Mouse (Mus musculus) lung, embryonic 14.5 days (tissue): Measurements from ENCODE around the gene Hand1. TPM values are rescaled to one million over a fixed set of nuclear protein-coding genes. Genes with fewer than 3 reads are reported as not detected.
A peak's percentile ranks its signal among the peaks of the same experiment; 100 is the strongest.

Source experiments
- ATAC-seq: fragments of 200-750 bp; cut with Nextera tagmentation; 2 replicates; pipeline ENCODE4 v1.8.0; 2017; ENCODE audit warnings: mild to moderate bottlenecking, moderate TSS enrichment, moderate library complexity; ENCODE audit not compliant: insufficient read depth
- DNase-seq: peaks from one replicate; pipeline ENCODE4 v3.0.0-alpha.2; 2015
- H3K27ac ChIP-seq: fragments of 300-500 bp; sonication (generic); 2 replicates; pipeline ENCODE4 v1.5.1; 2014; ENCODE audit warnings: low read depth, mild to moderate bottlenecking, moderate library complexity
- H3K27me3 ChIP-seq: fragments of 300-500 bp; sonication (generic); 2 replicates; pipeline ENCODE4 v1.6.1; 2014; ENCODE audit warnings: low read length, control low read depth; ENCODE audit not compliant: insufficient read depth
- H3K36me3 ChIP-seq: fragments of 300-500 bp; sonication (generic); 2 replicates; pipeline ENCODE4 v1.6.1; 2014; ENCODE audit warnings: control low read depth; ENCODE audit not compliant: insufficient read depth
- H3K4me1 ChIP-seq: fragments of 300-500 bp; sonication (generic); 2 replicates; pipeline ENCODE4 v1.6.1; 2014; ENCODE audit warnings: antibody characterized with exemption, control low read depth; ENCODE audit not compliant: insufficient read depth
- H3K4me2 ChIP-seq: fragments of 300-500 bp; sonication (generic); 2 replicates; pipeline ENCODE4 v1.6.1; 2014; ENCODE audit warnings: mild to moderate bottlenecking
- H3K4me3 ChIP-seq: fragments of 300-500 bp; sonication (generic); 2 replicates; pipeline ENCODE4 v1.5.1; 2014; ENCODE audit warnings: low read depth, low read length
- H3K9ac ChIP-seq: fragments of 300-500 bp; sonication (generic); 2 replicates; pipeline ENCODE4 v1.6.1; 2014
- H3K9me3 ChIP-seq: fragments of 300-500 bp; sonication (generic); 2 replicates; pipeline ENCODE4 v1.6.1; 2016; ENCODE audit warnings: low read depth, low read length, control low read depth
- CTCF ChIP-seq: IDR thresholded peaks from 2 replicates; pipeline ENCODE4 v1.5.1; 2016; ENCODE audit warnings: antibody characterized with exemption, low read depth
- WGBS: fragments of 180-500 bp; shearing (Covaris S2); extraction: QIAGEN DNeasy Blood & Tissue Kit; methylation state at CpG from one replicate; pipeline ENCODE4 v1.1.7; 2014; 5-methylcytosine and 5-hydroxymethylcytosine counted together
- polyA plus RNA-seq: library from polyadenylated mRNA; unstranded; fragments of >200 nt; fragmentation: Nextera tagmentation; extraction: Ambion mirVana; gene quantifications from 2 replicates; pipeline ENCODE4 v1.2.1, GENCODE M21; 2014

Gene Hand1
- polyA plus RNA-seq, 1 experiment from 2014 or later = not detected

DNA sequence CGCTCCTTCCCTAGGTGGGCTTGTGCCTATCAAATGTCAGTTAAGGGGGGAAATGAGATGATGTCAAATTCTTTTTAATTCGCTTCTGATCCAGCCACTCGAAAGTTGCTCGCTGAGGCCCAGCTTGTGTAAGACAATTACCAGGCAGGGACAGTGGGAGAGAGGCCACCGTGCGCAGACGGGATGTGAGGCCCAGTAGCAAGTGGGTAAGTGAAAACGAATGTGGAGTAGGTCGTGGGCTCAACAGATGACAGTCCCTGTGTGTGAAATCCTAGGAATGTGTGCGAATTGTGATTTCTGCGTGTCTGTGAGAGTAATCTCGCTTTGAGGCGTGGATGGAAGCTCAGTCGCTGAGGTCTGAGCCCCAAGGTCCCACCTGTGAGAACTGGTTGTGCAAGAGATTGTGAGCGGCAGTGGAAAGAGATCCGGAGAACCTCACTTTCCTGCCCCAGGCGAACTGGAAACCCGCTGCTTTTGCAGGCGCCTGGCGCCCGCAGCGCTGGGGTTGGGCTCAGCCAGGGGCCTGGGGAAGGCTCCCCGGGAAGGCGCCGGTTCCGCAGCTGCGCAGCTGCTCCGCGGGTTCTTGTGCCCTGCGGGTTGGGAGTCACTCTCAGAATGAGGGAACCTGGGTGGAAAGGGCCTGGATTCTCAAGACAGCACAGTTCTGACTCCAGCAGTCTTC, 819 bp upstream of the Hand1 start:
- no peak for TF ChIP-seq CTCF
- no peaks in the 10 kb centered on the region for H3K36me3 ChIP-seq
- H3K4me3 ChIP-seq = peak overlapping the region; percentile 4
- H3K4me2 ChIP-seq = no peak overlapping the region
- no peaks in the 10 kb centered on the region for H3K4me1 ChIP-seq
- peaks cover 98% of the 10 kb centered on the region for H3K27me3 ChIP-seq
- peak; percentile 63 for DNase-seq
- ATAC-seq = no peak
- WGBS = 3% methylated on average over 30 of the region's 30 CpGs
- no peak overlapping the region for H3K9ac ChIP-seq
- H3K27ac ChIP-seq = no peak overlapping the region
- H3K9me3 ChIP-seq = no peaks in the 10 kb centered on the region

- Histone ChIP-seq H3K4me3 (no peak overlapping the region), H3K9me3 (no peaks in the 10 kb centered on the region), H3K4me1 (0 out of 2 replicates have a peak, but pooled peaks cover 5% of the 10 kb centered on the region), H3K27ac (no peak overlapping the region), H3K27me3 (peaks cover 98% of the 10 kb centered on the region), H3K4me2 (no peak overlapping the region), H3K36me3 (no peaks in the 10 kb centered on the region), H3K9ac (no peak overlapping the region)
- DNase-seq = no peak
- TF ChIP-seq CTCF = no peak
- no peak for ATAC-seq
- 13% methylated on average over 16 of the region's 16 CpGs for WGBS
Observed at GRCm38 (mm10) chr11:57831861-57832260, 757 bp downstream of the Hand1 start.

- 6% methylated on average over 31 of the region's 31 CpGs for WGBS
- Histone ChIP-seq H3K9ac (no peak overlapping the region), H3K4me3 (no peak overlapping the region), H3K36me3 (no peaks in the 10 kb centered on the region), H3K9me3 (no peaks in the 10 kb centered on the region), H3K27me3 (peaks cover 98% of the 10 kb centered on the region), H3K4me1 (0 out of 2 replicates have a peak, but pooled peaks cover 5% of the 10 kb centered on the region), H3K4me2 (no peak overlapping the region), H3K27ac (no peak overlapping the region)
- TF ChIP-seq CTCF = no peak
- DNase-seq = no peak
- ATAC-seq = no peak
Observed at GRCm38 (mm10) chr11:57831281-57831781, 1.3 kb downstream of the Hand1 start.

GRCm38 (mm10) chr11:57829871-57830775, 2.5 kb downstream of the Hand1 start:
- Histone ChIP-seq H3K27me3 (peaks cover 98% of the 10 kb centered on the region), H3K4me1 (0 out of 2 replicates have a peak, but pooled peaks cover 5% of the 10 kb centered on the region), H3K9me3 (no peaks in the 10 kb centered on the region), H3K27ac (no peak overlapping the region), H3K36me3 (no peaks in the 10 kb centered on the region), H3K4me2 (no peak overlapping the region), H3K4me3 (no peak overlapping the region), H3K9ac (no peak overlapping the region)
- no peak for TF ChIP-seq CTCF
- 26% methylated on average over 17 of the region's 17 CpGs for WGBS
- ATAC-seq = no peak
- no peak for DNase-seq

DNA sequence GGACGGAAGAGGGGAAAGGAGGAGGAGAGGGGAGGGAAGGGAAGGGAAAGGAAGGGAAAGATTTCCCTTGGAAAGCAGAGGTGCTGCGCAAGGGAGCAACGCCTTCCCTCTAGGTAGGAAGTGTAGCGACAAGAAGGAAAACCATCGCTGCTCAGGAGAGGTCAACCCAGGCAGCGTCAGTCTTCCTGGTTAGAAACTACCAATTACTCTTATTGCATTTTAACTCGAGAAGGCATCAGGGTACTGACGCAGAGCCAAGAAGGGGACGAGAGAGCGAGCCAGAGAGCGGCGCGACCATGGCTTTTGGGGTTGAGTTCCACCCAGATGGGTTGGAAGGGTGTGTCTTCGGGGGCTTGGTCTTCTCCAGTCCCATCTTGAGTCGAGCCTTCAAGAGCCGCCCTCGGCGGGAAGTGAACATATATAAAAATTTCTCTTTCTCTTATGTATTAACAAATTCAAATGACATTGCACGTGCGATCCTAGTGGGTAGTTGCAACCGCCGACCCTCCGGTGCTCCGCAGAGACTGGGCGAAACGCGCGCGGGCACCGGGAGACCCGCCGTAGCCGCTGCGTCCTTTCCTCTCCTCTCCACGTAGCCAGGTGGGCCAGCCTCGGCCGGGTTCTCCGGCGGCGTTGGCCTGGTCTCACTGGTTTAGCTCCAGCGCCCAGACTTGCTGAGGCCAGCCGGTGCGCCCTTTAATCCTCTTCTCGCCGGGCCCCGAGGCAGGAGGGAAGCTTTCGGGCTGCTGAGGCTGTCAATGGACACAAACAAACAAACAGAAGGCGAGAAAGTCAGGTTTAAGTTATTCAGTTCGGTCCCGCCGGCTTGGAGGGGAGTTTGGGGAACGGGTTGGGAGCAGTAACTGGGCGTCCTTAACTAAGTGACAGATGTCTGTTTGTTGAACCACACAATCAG, 3.4 kb downstream of the Hand1 start:
- ATAC-seq (no peak), DNase-seq (no peak)
- no peak overlapping the region for H3K27ac ChIP-seq
- no peak for TF ChIP-seq CTCF
- H3K4me3 ChIP-seq = no peak overlapping the region; the same call in 1 of the 2 replicates
- H3K9me3 ChIP-seq = no peaks in the 10 kb centered on the region
- H3K36me3 ChIP-seq = no peaks in the 10 kb centered on the region
- H3K27me3 ChIP-seq = peaks cover 96% of the 10 kb centered on the region
- 4% methylated on average over 53 of the region's 53 CpGs for WGBS
- H3K9ac ChIP-seq = no peak overlapping the region
- 0 out of 2 replicates have a peak, but pooled peaks cover 5% of the 10 kb centered on the region for H3K4me1 ChIP-seq
- no peak overlapping the region for H3K4me2 ChIP-seq

DNA sequence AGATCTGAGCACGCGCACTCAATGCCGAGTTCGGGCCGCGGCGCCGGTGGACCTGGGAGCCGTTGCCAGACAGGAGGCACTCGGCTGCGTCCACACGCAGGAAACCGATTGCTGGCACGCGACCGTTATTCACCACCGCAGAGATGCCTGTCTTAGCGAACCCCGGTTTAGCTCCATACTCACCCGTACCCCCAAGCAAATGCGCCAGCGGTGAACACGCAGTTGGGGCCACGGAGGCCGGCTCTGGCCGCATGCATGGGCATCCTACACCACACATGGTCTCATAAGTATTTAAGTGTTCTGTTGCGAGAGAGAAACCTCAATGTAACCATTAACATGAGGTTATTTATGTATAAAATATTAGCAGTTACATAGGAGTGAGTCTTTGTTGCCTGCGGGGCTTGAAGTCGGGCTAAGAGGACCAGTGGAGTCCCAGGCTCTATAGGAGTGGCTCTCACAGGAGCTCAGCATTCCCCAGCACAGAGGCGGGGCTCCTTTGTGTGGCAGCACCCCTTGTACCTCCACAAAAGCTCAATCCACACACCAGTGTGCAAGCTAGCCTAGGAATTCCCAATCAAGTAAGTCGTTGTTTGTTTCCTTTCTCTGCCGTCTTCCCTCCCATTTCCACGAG, 4.6 kb downstream of the Hand1 start:
- peak overlapping the region; percentile 34; the same call in 1 of the 2 replicates for H3K9ac ChIP-seq
- ATAC-seq (no peak), DNase-seq (peak; percentile 41)
- H3K9me3 ChIP-seq = no peaks in the 10 kb centered on the region
- H3K4me2 ChIP-seq = peak overlapping the region; percentile 60
- no peaks in the 10 kb centered on the region for H3K36me3 ChIP-seq
- H3K4me1 ChIP-seq = 0 out of 2 replicates have a peak, but pooled peaks cover 5% of the 10 kb centered on the region
- WGBS = under 1% methylated on average over 33 of the region's 33 CpGs
- TF ChIP-seq CTCF = no peak
- peaks cover 88% of the 10 kb centered on the region for H3K27me3 ChIP-seq
- peak overlapping the region; percentile 32 for H3K4me3 ChIP-seq
- no peak overlapping the region for H3K27ac ChIP-seq
